Mouse (Mus musculus) thymus, adult 18-20 months (tissue): ENCODE measurements around the gene Rac2.

Experiments used
- DNase-seq, 2 experiments: peaks; one replicate each; pipeline ENCODE4 v3.0.0; 2022; ENCODE audit warnings: mixed read lengths in 2 of 2

The Rac2 gene

GRCm38 (mm10) chr15:78515759-78516158 is 56.8 kb downstream of the Rac2 start:
- DNase-seq = no peak

- peak; percentile 27 to 53 for DNase-seq
Measured at GRCm38 (mm10) chr15:78514393-78515146, 58.0 kb downstream of the Rac2 start.

- no peak for DNase-seq
Measured at GRCm38 (mm10) chr15:78513019-78513418, 59.6 kb downstream of the Rac2 start.

- no peak for DNase-seq
Measured at GRCm38 (mm10) chr15:78511951-78512350, 60.6 kb downstream of the Rac2 start.

GRCm38 (mm10) chr15:78510736-78511135 is 61.8 kb downstream of the Rac2 start:
- no peak for DNase-seq

- no peak for DNase-seq
Measured at GRCm38 (mm10) chr15:78510121-78510576, 62.4 kb downstream of the Rac2 start.

GRCm38 (mm10) chr15:78509297-78509899 is 63.2 kb downstream of the Rac2 start:
- DNase-seq = no peak
